Mouse (Mus musculus): ENCODE results near the gene Grm6.

DNA sequence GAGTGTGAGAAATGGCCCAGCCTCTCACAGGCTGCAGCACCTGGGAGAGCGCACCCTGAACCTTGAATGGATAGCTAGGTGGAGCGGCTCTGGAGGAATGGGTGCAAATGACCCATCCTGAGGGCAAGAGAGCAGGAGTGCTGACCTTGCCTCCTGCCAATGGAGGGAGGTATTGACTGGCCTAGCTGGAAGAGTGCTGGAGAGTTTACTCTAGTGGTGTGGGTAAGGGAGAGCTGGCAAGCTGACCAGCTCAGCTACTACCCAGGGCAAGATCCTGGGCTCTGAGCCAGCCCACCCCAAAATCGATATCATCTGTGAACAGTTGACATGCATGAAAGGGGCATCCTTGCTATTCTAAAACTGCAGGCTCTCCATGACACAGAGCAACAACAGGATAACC lies 4.5 kb upstream of the Grm6 start:
- no peak for TF ChIP-seq CTCF (IDR thresholded peaks at IDR 0.05; ENCODE audit: extremely low read depth, insufficient read depth, insufficient read length, insufficient replicate concordance)
- TF ChIP-seq POLR2A (IDR thresholded peaks at IDR 0.05; ENCODE audit: low read depth, low read length) = no peak

Measured in spleen, adult 2 months (tissue).